Mouse (Mus musculus): ENCODE measurements around the gene Gabarap. TPM values are rescaled to one million over a fixed set of nuclear protein-coding genes. Genes with fewer than 3 reads are reported as not detected.
"Not testable (repeated sequence)": the region's sequence is repeated elsewhere in the genome, so short reads cannot be mapped to it uniquely, and the experiment has no call there.

Gene Gabarap
- polyA plus RNA-seq, 1 experiment from 2014 or later: 527 TPM

- ATAC-seq (ENCODE audit: low FRiP score): no peak
- WGBS: 89% methylated on average over 12 of the region's 12 CpGs
Observed at GRCm38 (mm10) chr11:70010548-70010947, 19.6 kb downstream of the Gabarap start.

GRCm38 (mm10) chr11:70010961-70011360 is 20.0 kb downstream of the Gabarap start:
- Histone ChIP-seq H3K9me3 (no peaks in the 10 kb centered on the region), H3K27ac (no peak overlapping the region), H3K27me3 (no peaks in the 10 kb centered on the region), H3K9ac (no peak overlapping the region), H3K4me1 (peaks cover 13% of the 10 kb centered on the region), H3K4me3 (replicated peaks) (no peak overlapping the region), H3K4me2 (no peak overlapping the region), H3K36me3 (replicated peaks) (peaks cover 70% of the 10 kb centered on the region)
- ATAC-seq (ENCODE audit: low FRiP score): no peak
- 88% methylated on average over 10 of the region's 10 CpGs for WGBS

More at GRCm38 (mm10) chr11:70010548-70010947, 19.6 kb downstream of the Gabarap start:
- Histone ChIP-seq H3K9ac (no peak overlapping the region), H3K27me3 (no peaks in the 10 kb centered on the region), H3K36me3 (replicated peaks) (peaks cover 75% of the 10 kb centered on the region), H3K4me1 (peaks cover 13% of the 10 kb centered on the region), H3K9me3 (no peaks in the 10 kb centered on the region), H3K4me3 (replicated peaks) (no peak overlapping the region), H3K4me2 (no peak overlapping the region), H3K27ac (no peak overlapping the region)

- H3K4me3 ChIP-seq (replicated peaks): no peak overlapping the region
- H3K36me3 ChIP-seq (replicated peaks): peaks cover 51% of the 10 kb centered on the region
- H3K4me2 ChIP-seq: no peak overlapping the region
- no peaks in the 10 kb centered on the region for H3K9me3 ChIP-seq
- H3K9ac ChIP-seq: no peak overlapping the region
- H3K27ac ChIP-seq: no peak overlapping the region
- peaks cover 26% of the 10 kb centered on the region for H3K4me1 ChIP-seq
- no peak for ATAC-seq (ENCODE audit: low FRiP score)
- WGBS: 88% methylated on average over 9 of the region's 9 CpGs
- H3K27me3 ChIP-seq: no peaks in the 10 kb centered on the region
Observed at GRCm38 (mm10) chr11:70012931-70013330, 22.0 kb downstream of the Gabarap start.

- Histone ChIP-seq H3K27me3 (no peaks in the 10 kb centered on the region), H3K4me3 (replicated peaks) (no peak overlapping the region), H3K4me1 (peaks cover 29% of the 10 kb centered on the region), H3K9ac (no peak overlapping the region), H3K27ac (no peak overlapping the region), H3K9me3 (no peaks in the 10 kb centered on the region), H3K4me2 (no peak overlapping the region), H3K36me3 (replicated peaks) (peaks cover 46% of the 10 kb centered on the region)
- ATAC-seq (ENCODE audit: low FRiP score): no peak
- WGBS: 89% methylated on average over 3 of the region's 3 CpGs
Observed at GRCm38 (mm10) chr11:70013408-70013807, 22.5 kb downstream of the Gabarap start.

- H3K4me1 ChIP-seq: peaks cover 34% of the 10 kb centered on the region
Observed at GRCm38 (mm10) chr11:70014051-70014450, 23.1 kb downstream of the Gabarap start.

GRCm38 (mm10) chr11:70014880-70015558 is 24.1 kb downstream of the Gabarap start, which contains the start of gene Acadvl:
Gene Acadvl (minus strand): TSS chr11:70015411.
- H3K27me3 ChIP-seq: no peaks in the 10 kb centered on the region
- peak within 1 kb of the TSS; percentile 72 for H3K9ac ChIP-seq
- peak; percentile 84 for ATAC-seq (ENCODE audit: low FRiP score)
- peaks cover 44% of the 10 kb centered on the region for H3K4me1 ChIP-seq
- H3K27ac ChIP-seq: peak within 1 kb of the TSS; percentile 69
- WGBS: under 1% methylated on average over 35 of the region's 35 CpGs
- H3K4me2 ChIP-seq: peak within 1 kb of the TSS; percentile 88
- H3K4me3 ChIP-seq (replicated peaks): peak within 1 kb of the TSS; percentile 56
- no peaks in the 10 kb centered on the region for H3K9me3 ChIP-seq
- H3K36me3 ChIP-seq (replicated peaks): peaks cover 30% of the 10 kb centered on the region

More at GRCm38 (mm10) chr11:70014051-70014450, 23.1 kb downstream of the Gabarap start:
- Histone ChIP-seq H3K4me3 (replicated peaks) (no peak overlapping the region), H3K36me3 (replicated peaks) (peaks cover 40% of the 10 kb centered on the region), H3K27ac (no peak overlapping the region), H3K9ac (no peak overlapping the region), H3K9me3 (no peaks in the 10 kb centered on the region), H3K27me3 (no peaks in the 10 kb centered on the region), H3K4me2 (peak overlapping the region; percentile 88; the same call in 1 of the 2 replicates)
- WGBS: 52% methylated on average over 5 of the region's 5 CpGs
- no peak for ATAC-seq (ENCODE audit: low FRiP score)

- Histone ChIP-seq H3K4me2 (peak overlapping the region; percentile 88), H3K4me1 (peaks cover 51% of the 10 kb centered on the region), H3K27ac (no peak overlapping the region), H3K27me3 (no peaks in the 10 kb centered on the region), H3K4me3 (replicated peaks) (peak overlapping the region; percentile 56; the same call in 1 of the 2 replicates), H3K9ac (peak overlapping the region; percentile 72; the same call in 1 of the 2 replicates), H3K9me3 (no peaks in the 10 kb centered on the region), H3K36me3 (replicated peaks) (peaks cover 23% of the 10 kb centered on the region)
- ATAC-seq (ENCODE audit: low FRiP score): no peak
- WGBS: 68% methylated on average over 6 of the region's 6 CpGs
Observed at GRCm38 (mm10) chr11:70015677-70016076, 24.7 kb downstream of the Gabarap start.

- not testable (repeated sequence) for H3K4me3 ChIP-seq (replicated peaks); H3K27ac ChIP-seq; ATAC-seq (ENCODE audit: low FRiP score); H3K27me3 ChIP-seq; H3K9ac ChIP-seq; H3K4me2 ChIP-seq; H3K9me3 ChIP-seq
- Histone ChIP-seq H3K36me3 (replicated peaks) (peaks cover 18% of the 10 kb centered on the region), H3K4me1 (peaks cover 52% of the 10 kb centered on the region)
- WGBS: 69% methylated on average over 2 of the region's 2 CpGs
Observed at GRCm38 (mm10) chr11:70016177-70016576, 25.2 kb downstream of the Gabarap start.

GRCm38 (mm10) chr11:70016669-70017068 is 25.7 kb downstream of the Gabarap start, which contains the start of gene Dlg4:
Gene Dlg4 (plus strand): TSS chr11:70016942.
- Histone ChIP-seq H3K4me2 (peak within 1 kb of the TSS; percentile 93), H3K9ac (peak within 1 kb of the TSS; percentile 96), H3K27ac (peak within 1 kb of the TSS; percentile 90), H3K9me3 (no peaks in the 10 kb centered on the region), H3K27me3 (no peaks in the 10 kb centered on the region), H3K4me1 (peaks cover 52% of the 10 kb centered on the region), H3K4me3 (replicated peaks) (peak within 1 kb of the TSS; percentile 70), H3K36me3 (replicated peaks) (peaks cover 13% of the 10 kb centered on the region)
- 77% methylated on average over 3 of the region's 3 CpGs for WGBS
- no peak for ATAC-seq (ENCODE audit: low FRiP score)

GRCm38 (mm10) chr11:70017199-70017767 is 26.3 kb downstream of the Gabarap start:
- peak overlapping the region; percentile 90 for H3K27ac ChIP-seq
- H3K4me3 ChIP-seq (replicated peaks): peak overlapping the region; percentile 70
- WGBS: 29% methylated on average over 7 of the region's 7 CpGs
- no peaks in the 10 kb centered on the region for H3K9me3 ChIP-seq
- H3K27me3 ChIP-seq: no peaks in the 10 kb centered on the region
- no peak for ATAC-seq (ENCODE audit: low FRiP score)
- peak overlapping the region; percentile 96 for H3K9ac ChIP-seq
- H3K4me2 ChIP-seq: peak overlapping the region; percentile 93
- H3K4me1 ChIP-seq: peaks cover 56% of the 10 kb centered on the region
- peaks cover 7% of the 10 kb centered on the region for H3K36me3 ChIP-seq (replicated peaks)

GRCm38 (mm10) chr11:70018131-70018990 is 27.4 kb downstream of the Gabarap start:
- Histone ChIP-seq H3K4me3 (replicated peaks) (peak overlapping the region; percentile 70), H3K36me3 (replicated peaks) (no peaks in the 10 kb centered on the region; the same call in 1 of the 2 replicates), H3K4me2 (peak overlapping the region; percentile 93), H3K4me1 (peaks cover 67% of the 10 kb centered on the region), H3K27me3 (no peaks in the 10 kb centered on the region), H3K9me3 (no peaks in the 10 kb centered on the region), H3K27ac (peak overlapping the region; percentile 90), H3K9ac (peak overlapping the region; percentile 96)
- ATAC-seq (ENCODE audit: low FRiP score): no peak
- WGBS: 1% methylated on average over 21 of the region's 25 CpGs

GRCm38 (mm10) chr11:70019495-70020021 is 28.6 kb downstream of the Gabarap start:
- H3K9me3 ChIP-seq: no peaks in the 10 kb centered on the region
- peak overlapping the region; percentile 70 for H3K4me3 ChIP-seq (replicated peaks)
- 26% methylated on average over 2 of the region's 2 CpGs for WGBS
- H3K27ac ChIP-seq: peak overlapping the region; percentile 90
- H3K9ac ChIP-seq: peak overlapping the region; percentile 96
- no peak for ATAC-seq (ENCODE audit: low FRiP score)
- H3K36me3 ChIP-seq (replicated peaks): no peaks in the 10 kb centered on the region
- H3K4me1 ChIP-seq: peaks cover 72% of the 10 kb centered on the region
- H3K27me3 ChIP-seq: no peaks in the 10 kb centered on the region
- peak overlapping the region; percentile 93 for H3K4me2 ChIP-seq
